Mouse (Mus musculus) heart, adult 9 months (tissue): ENCODE data around the gene Ip6k1.

ENCODE experiments used
- DNase-seq, 2 experiments: peaks; one replicate each; pipeline ENCODE4 v3.0.0; 2022; ENCODE audit warnings: low spot score in 2 of 2

The Ip6k1 gene

GRCm38 (mm10) chr9:108056361-108057261 lies 54.3 kb downstream of the Ip6k1 start:
- DNase-seq, result no peak

DNA sequence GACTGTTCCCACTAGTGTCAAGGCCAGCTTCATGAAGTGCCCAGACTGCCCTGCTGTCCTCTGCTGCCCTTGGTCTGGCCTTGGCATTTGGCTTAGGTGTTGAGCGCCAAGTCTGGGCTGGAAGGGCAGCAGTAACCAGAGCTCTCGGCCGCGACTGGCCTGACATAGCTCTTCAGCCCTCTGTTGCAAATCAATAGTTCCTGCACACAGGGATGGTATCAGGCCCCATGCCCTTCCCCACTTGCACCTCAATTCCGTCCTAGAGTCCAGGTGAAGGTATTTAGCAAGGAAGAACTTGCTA lies 54.9 kb downstream of the Ip6k1 start:
- peak in 1 of 2 experiments; percentile 51 for DNase-seq

DNA sequence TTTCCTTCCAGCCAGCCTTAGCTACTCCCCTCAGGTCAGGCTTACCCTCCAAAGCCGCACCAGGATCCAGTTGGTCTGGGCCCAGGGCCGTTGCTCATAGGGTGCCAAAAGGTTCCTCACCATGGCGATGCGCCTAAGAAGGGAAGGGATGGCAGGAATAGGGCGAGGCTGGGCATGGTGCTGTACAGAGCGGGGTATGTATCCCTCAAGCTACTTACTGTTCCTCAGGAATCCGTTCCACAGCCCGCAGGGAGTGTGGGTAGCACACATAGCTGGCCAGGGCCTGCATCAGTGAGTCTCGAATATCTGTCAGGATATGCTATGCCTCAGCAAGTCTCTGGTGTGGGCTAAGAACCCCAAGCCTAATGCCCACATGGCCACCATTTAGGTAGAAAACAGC lies 56.0 kb downstream of the Ip6k1 start:
- DNase-seq, result no peak

GRCm38 (mm10) chr9:108062142-108062541 lies 59.8 kb downstream of the Ip6k1 start:
- DNase-seq, result no peak

DNA sequence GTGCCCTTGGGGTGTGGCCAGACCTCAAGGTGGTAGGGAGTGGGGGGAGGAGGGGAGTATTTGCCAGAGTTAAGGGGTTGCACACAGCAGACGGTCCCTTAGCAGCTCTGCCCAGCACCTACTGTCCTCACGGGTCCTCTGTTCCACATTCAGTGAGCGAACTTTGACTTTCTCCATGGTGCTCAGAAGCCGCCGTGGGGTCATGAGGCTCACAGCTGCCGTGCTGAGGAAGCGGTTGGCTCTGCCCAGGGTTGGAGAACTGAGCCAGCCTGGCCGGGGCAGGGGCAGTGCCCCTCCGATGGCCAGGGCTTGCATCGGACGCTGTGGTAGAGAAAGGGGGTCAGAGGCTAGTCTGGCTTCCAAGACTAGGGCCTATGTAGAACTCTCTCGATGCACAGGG lies 61.1 kb downstream of the Ip6k1 start:
- DNase-seq, result no peak

- DNase-seq, result peak in 1 of 2 experiments; percentile 53
Measured at GRCm38 (mm10) chr9:108065491-108066011, 63.2 kb downstream of the Ip6k1 start.

DNA sequence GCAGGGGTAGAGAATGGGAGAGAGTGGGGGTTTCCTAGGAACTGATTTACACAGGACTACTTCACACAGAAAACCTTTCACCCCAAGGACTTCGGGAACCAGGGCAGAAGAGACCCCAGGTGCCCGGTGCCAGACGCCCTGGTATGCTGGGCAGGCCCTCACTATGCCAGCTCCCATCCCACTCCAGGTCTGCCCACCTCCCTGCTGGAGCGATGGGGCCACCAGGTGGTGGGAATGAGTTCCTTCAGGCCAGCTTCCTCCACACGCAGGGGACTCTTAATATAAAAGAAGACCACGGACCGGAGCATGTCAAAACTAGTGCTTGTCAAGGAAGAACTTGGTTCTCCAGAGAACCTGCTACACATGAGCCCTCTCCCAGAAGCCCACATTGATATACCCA lies 64.9 kb downstream of the Ip6k1 start:
- DNase-seq, result no peak

DNA sequence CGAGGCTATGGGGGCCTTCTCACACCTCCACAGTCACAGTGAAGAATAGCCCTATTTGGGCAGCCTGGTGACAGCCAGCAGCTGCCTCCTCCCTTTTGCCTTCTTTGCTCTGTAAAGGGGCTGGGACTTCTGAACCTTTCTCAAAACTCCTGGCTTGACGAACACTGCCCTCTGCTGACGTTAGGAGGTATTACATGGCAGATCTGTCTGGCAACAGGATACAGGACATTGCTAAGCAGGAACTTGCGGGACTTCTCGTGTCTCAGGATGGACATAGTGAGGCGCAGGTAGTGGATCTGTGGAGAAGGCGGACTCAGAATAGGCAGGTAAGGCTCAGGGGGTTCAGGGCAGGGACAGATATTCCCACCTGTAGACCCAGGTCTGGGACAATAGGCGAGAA lies 65.6 kb downstream of the Ip6k1 start:
- DNase-seq, result peak; percentile 59 to 87

DNA sequence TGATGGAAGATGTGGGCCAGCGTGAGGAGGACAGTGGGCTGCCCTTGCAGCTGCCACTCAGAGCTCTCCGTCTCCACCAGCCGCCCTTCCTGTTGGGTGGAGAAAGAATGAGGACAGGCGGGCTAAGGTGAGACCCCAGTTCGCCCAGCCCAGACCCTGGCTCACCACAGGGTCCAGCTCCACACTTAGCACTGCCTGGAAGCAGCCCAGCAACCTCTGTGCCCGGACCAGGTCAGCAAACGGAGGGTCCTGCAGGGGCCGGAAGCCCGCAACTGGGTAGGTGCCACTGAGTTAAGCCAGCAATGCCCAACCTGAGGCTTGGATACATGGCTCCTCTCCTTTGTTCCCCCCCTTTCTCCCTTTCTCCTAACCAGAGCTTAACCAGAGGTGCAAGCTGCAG lies 66.7 kb downstream of the Ip6k1 start:
- no peak for DNase-seq

DNA sequence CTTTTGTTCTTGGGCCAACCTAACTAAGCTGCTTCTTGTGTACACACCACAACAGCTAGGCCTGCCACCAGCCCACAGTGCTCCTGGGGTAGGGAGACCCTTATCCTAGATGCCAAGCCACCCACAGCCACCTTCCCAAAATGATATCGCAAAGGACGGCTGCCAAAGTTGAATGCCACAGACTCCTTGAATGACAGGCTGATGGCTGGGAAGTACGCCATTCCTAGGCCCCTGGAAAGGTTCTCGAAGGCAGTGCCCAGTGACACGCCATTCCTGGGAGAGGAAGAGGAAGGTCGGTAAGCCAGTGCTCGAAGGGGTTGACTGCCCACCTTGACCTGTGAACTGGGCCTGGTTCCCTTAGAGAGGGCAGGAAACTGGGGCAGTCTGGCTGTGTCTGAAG lies 67.2 kb downstream of the Ip6k1 start:
- no peak for DNase-seq

DNA sequence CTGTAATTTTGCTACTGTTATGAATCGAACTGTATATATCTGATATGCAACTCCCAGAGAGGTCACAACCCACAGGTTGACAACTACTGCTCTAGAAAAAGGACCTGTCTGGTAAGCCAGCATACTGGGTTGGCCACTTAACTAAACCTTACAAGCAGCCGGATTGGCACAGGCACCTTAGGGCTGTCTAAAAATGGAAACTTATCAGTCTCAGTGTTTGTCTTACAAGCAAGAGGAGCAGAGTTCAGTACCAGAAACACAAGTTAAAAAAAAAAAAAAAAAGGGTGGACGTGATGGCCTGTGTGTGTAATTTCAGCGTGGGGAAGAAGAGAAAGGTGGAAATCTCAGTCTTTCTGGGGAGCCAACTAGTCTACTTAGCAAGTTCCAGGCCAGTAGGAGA lies 69.5 kb downstream of the Ip6k1 start:
- no peak for DNase-seq

- no peak for DNase-seq
Measured at GRCm38 (mm10) chr9:108072481-108072924, 70.2 kb downstream of the Ip6k1 start.

DNA sequence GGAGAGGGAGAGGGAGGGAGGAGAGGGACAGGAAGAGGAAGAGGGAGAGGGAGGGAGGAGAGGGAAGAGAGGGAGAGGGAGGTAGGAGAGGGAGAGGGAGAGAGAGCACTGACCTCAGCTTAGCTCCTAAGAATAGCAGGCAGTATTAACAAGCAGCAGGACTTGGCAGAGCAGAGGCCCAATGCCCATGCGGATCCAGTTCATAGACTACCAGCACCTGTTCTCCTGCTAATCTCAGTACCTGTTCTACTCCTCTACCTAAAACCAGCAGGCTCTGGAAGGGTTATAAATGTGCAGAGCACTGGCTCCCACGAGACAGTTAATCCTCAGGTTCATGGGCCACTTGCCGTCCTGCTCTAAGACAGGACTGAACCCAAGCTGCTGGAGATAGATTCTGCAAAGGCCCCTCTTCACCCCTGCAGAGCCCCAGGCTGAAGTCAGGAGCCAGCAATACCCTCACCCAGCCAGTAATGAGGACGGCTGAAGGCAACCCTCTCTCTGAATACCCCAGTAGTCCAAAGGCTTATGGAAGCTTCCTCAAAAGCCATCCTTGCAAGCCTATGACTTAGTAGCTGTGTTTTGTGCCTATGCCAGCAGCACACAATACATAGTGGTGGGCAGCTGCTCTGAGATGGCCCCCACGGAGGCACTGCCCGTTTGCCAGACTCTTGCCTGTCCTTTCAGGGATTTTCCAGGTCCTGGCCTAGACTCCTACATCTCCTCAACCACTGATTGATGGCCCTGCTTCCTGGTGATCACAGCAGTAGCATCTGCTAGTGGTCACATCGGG lies 71.0 kb downstream of the Ip6k1 start:
- peak in 1 of 2 experiments; percentile 44 for DNase-seq

DNA sequence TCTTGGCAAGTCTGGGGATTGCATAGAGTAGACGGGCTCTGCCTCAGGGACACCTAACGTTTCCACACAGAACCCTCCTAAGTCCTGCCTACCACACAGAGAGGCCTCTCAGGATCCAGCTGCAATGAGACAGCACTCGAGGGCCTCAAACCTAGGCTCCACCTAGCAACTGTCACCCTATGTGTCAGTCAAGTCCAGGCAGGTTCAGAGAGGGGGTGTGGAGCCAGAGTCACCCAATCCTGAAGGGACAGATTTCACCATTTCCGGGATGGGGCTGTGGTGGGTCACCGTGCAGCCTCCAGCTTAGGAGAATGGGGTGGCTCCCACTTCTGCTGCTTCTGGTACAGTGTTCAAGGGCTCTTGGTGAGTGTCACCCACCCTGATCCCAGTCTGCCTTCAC lies 77.9 kb downstream of the Ip6k1 start, which contains the start of gene Mst1:
Gene Mst1 (plus strand): TSS at position 269 of the 400 bp plus-strand sequence.
- no peak for DNase-seq

- no peak for DNase-seq
Measured at GRCm38 (mm10) chr9:108082549-108082948, 80.2 kb downstream of the Ip6k1 start.

GRCm38 (mm10) chr9:108082988-108083431 lies 80.7 kb downstream of the Ip6k1 start, which contains the start of gene Rnf123:
Rnf123 (minus strand) TSS chr9:108083346.
- DNase-seq, result no peak

DNA sequence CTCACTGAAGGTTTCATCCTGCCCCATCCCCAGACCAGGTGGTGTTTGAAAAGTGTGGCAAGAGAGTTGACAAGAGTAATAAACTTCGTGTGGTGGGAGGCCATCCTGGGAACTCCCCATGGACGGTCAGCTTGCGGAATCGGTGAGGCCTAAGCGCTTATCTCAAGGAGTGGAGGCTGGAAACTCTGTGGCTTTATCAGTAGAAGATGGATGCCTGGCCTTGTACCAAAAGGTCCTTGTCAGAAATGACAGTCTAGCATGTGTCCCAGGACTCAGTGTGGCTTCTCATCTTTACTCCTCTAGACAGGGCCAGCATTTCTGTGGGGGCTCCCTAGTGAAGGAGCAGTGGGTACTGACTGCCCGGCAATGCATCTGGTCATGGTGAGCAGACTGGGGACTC lies 81.3 kb downstream of the Ip6k1 start:
- no peak for DNase-seq

GRCm38 (mm10) chr9:108085261-108085660 lies 83.0 kb downstream of the Ip6k1 start:
- no peak for DNase-seq

DNA sequence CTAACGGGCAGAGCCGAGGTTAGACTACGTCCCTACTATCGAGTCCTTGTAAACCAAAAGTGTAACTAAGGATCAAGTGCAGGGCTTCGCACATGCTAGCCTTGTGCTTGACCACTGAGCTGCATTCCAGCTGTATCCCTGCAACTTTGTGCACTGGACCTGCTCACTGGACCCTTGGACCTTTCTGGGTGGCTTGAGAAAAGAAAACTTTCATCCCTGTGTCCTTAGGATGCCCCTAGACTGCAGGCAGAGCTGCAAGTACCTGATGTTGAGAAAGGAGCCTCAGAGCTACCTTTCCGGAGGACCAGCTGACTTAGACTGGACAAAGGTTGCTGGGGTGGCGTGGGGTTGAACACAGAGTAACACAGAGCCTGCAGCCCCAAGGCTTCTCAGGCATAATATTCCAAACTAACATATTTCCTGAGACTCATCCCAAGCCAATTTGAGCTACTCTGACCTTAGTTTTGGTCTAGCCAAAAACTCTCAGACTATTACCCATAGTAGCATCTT lies 88.4 kb downstream of the Ip6k1 start:
- DNase-seq, result no peak

- DNase-seq, result no peak
Measured at GRCm38 (mm10) chr9:108093586-108093985, 91.3 kb downstream of the Ip6k1 start.

DNA sequence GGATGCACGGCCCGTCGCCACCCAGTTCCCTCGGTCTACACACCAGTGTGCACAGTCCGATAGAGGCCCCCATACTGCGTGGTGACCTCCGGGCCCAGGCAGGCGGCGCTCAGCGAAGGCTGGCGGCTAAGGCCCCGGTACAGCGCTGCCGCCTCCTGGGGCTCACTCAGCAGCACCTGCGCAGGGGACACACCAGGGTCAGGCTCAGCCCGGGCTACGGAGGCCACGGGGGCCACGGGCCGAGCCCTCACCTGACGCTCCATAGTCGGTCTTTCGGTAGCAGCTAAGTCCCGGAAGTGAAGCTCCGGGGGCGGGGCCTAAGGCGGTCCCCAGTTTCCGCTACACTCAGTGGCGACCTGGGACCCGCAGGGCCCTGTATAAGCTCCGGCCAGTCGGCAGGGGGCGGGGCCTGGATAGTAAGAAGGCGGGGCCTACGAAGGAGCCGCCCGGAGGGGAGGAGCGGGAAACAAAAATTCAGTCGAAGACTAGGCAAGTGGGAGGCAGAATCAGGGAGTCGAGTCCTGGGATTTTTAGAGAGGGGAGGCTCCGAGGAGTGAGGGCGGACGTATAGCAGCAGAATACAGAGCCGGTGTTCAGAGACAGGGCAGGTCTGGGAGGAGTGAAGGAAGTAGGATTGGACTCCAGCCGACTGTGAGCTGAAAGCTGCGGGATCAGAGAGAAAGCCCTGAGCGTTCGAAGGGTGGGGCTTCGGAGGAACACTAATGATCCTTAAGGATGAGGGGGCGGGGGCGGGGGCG lies 92.1 kb downstream of the Ip6k1 start, which contains the start of gene Apeh:
Gene Apeh (minus strand): TSS at position 423 of the 758 bp plus-strand sequence.
- DNase-seq, result peak; percentile 95 to 96
